Mouse (Mus musculus) lung, adult 2 months (tissue): ENCODE measurements around the gene Rapgefl1.

ENCODE experiments used
- CTCF ChIP-seq: fragments of 200-500 bp; IDR thresholded peaks from 2 replicates; pipeline ENCODE4 v1.5.1; 2011; ENCODE audit warnings: mild to moderate bottlenecking, low read length, control low read depth; ENCODE audit not compliant: insufficient read depth
- POLR2A ChIP-seq: fragments of 200-500 bp; IDR thresholded peaks from 2 replicates; pipeline ENCODE4 v1.6.1; 2011; ENCODE audit warnings: low read depth, mild to moderate bottlenecking, control low read depth, low read length, borderline replicate concordance; ENCODE audit errors: extremely low read depth

- TF ChIP-seq CTCF (no peak), POLR2A (no peak)
Observed at GRCm38 (mm10) chr11:98837917-98838316, 1.3 kb downstream of the Rapgefl1 start.
